Mouse (Mus musculus): Measurements from ENCODE around the gene Olfr1427. TPM values are rescaled to one million over a fixed set of nuclear protein-coding genes. Genes with fewer than 3 reads are reported as not detected.
A peak's percentile ranks its signal among the peaks of the same experiment; 100 is the strongest.
"Not testable (repeated sequence)": the region's sequence is repeated elsewhere in the genome, so short reads cannot be mapped to it uniquely, and the experiment has no call there.

The Olfr1427 gene
- not detected in 2 replicates for total RNA-seq (2015)
- total RNA-seq (2017): not detected in 2 replicates

GRCm38 (mm10) chr19:12103234-12103633 is at the start of gene Olfr1427:
Olfr1427 (minus strand) TSS chr19:12103334.
- no peak for ATAC-seq (replicated peaks; ENCODE audit: poor library complexity)

- ATAC-seq (replicated peaks; ENCODE audit: poor library complexity): no peak
Observed at GRCm38 (mm10) chr19:12145452-12145851, 42.3 kb upstream of the Olfr1427 start.

GRCm38 (mm10) chr19:12143356-12143755 is 40.2 kb upstream of the Olfr1427 start:
- ATAC-seq (replicated peaks; ENCODE audit: poor library complexity): no peak

- peak; percentile 83 for ATAC-seq (replicated peaks; ENCODE audit: poor library complexity)
Observed at GRCm38 (mm10) chr19:12134289-12134688, 31.2 kb upstream of the Olfr1427 start.

GRCm38 (mm10) chr19:12123103-12123502 is 20.0 kb upstream of the Olfr1427 start, which contains the start of gene Olfr76:
Olfr76 (minus strand) TSS chr19:12123203.
- ATAC-seq (replicated peaks; ENCODE audit: poor library complexity): no peak

- ATAC-seq (replicated peaks; ENCODE audit: poor library complexity): no peak
Observed at GRCm38 (mm10) chr19:12116464-12116863, 13.3 kb upstream of the Olfr1427 start.

GRCm38 (mm10) chr19:12115797-12116196 is 12.7 kb upstream of the Olfr1427 start, which contains the start of gene Olfr1428:
Olfr1428 (minus strand) TSS chr19:12115897.
- no peak for ATAC-seq (replicated peaks; ENCODE audit: poor library complexity)

GRCm38 (mm10) chr19:12113807-12114206 is 10.7 kb upstream of the Olfr1427 start:
- no peak for ATAC-seq (replicated peaks; ENCODE audit: poor library complexity)

- no peak for ATAC-seq (replicated peaks; ENCODE audit: poor library complexity)
Observed at GRCm38 (mm10) chr19:12104541-12104940, 1.4 kb upstream of the Olfr1427 start.

GRCm38 (mm10) chr19:12091913-12092312 is 11.2 kb downstream of the Olfr1427 start, which contains the start of gene Olfr1426:
Olfr1426 (minus strand) TSS chr19:12092013.
- ATAC-seq (replicated peaks; ENCODE audit: poor library complexity): no peak

GRCm38 (mm10) chr19:12077631-12078030 is 25.5 kb downstream of the Olfr1427 start, which contains the start of gene Olfr1425:
Olfr1425 (minus strand) TSS chr19:12077731.
- ATAC-seq (replicated peaks; ENCODE audit: poor library complexity): not testable (repeated sequence)

- ATAC-seq (replicated peaks; ENCODE audit: poor library complexity): not testable (repeated sequence)
Observed at GRCm38 (mm10) chr19:12069546-12069945, 33.6 kb downstream of the Olfr1427 start.

- not testable (repeated sequence) for ATAC-seq (replicated peaks; ENCODE audit: poor library complexity)
Observed at GRCm38 (mm10) chr19:12067806-12068205, 35.3 kb downstream of the Olfr1427 start.

- not testable (repeated sequence) for ATAC-seq (replicated peaks; ENCODE audit: poor library complexity)
Observed at GRCm38 (mm10) chr19:12062582-12062981, 40.6 kb downstream of the Olfr1427 start, which contains the start of gene Olfr1424. Olfr1424 (minus strand) TSS chr19:12062682.

Other genes with a start within 250 kb of the Olfr1427 start
- gene Olfr1418, start 242.3 kb downstream of the Olfr1427 start, total RNA-seq (2015): not detected in 2 replicates
- gene Olfr1418, start 242.3 kb downstream of the Olfr1427 start, total RNA-seq (2017): not detected in 2 replicates
- not detected in 2 replicates for gene Olfr1419, start 228.2 kb downstream of the Olfr1427 start, total RNA-seq (2015)
- gene Olfr1419, start 228.2 kb downstream of the Olfr1427 start, total RNA-seq (2017): not detected in 2 replicates
- not detected in 2 replicates for gene Olfr1420, start 216.8 kb downstream of the Olfr1427 start, total RNA-seq (2015)
- not detected in 2 replicates for gene Olfr1420, start 216.8 kb downstream of the Olfr1427 start, total RNA-seq (2017)
- 40.1 and 41.7 TPM in 2 replicates for gene Patl1, start 190.9 kb downstream of the Olfr1427 start, total RNA-seq (2015)
- 11.6 and 12.0 TPM in 2 replicates for gene Patl1, start 190.9 kb downstream of the Olfr1427 start, total RNA-seq (2017)
- gene Osbp, start 137.4 kb downstream of the Olfr1427 start, total RNA-seq (2015): 35.3 and 40.5 TPM in 2 replicates
- gene Osbp, start 137.4 kb downstream of the Olfr1427 start, total RNA-seq (2017): 42.1 and 50.8 TPM in 2 replicates
- gene Olfr1423, start 62.0 kb downstream of the Olfr1427 start, total RNA-seq (2015): 0.07 TPM in 1 of 2 replicates, not detected in the other
- not detected in 2 replicates for gene Olfr1423, start 62.0 kb downstream of the Olfr1427 start, total RNA-seq (2017)
- gene Olfr1424, start 40.7 kb downstream of the Olfr1427 start, total RNA-seq (2015): not detected in 2 replicates
- not detected in 2 replicates for gene Olfr1424, start 40.7 kb downstream of the Olfr1427 start, total RNA-seq (2017)
- not detected in 2 replicates for gene Olfr1425, start 25.6 kb downstream of the Olfr1427 start, total RNA-seq (2015)
- not detected in 2 replicates for gene Olfr1425, start 25.6 kb downstream of the Olfr1427 start, total RNA-seq (2017)
- gene Olfr1426, start 11.3 kb downstream of the Olfr1427 start, total RNA-seq (2015): not detected in 2 replicates
- not detected in 2 replicates for gene Olfr1426, start 11.3 kb downstream of the Olfr1427 start, total RNA-seq (2017)
- not detected in 2 replicates for gene Olfr1428, start 12.6 kb upstream of the Olfr1427 start, total RNA-seq (2015)
- not detected in 2 replicates for gene Olfr1428, start 12.6 kb upstream of the Olfr1427 start, total RNA-seq (2017)
- not detected in 2 replicates for gene Olfr76, start 19.9 kb upstream of the Olfr1427 start, total RNA-seq (2015)
- not detected in 2 replicates for gene Olfr76, start 19.9 kb upstream of the Olfr1427 start, total RNA-seq (2017)
- gene Olfr1555-ps1, start 66.8 kb upstream of the Olfr1427 start, total RNA-seq (2015): not detected in 2 replicates
- not detected in 2 replicates for gene Olfr1555-ps1, start 66.8 kb upstream of the Olfr1427 start, total RNA-seq (2017)
- gene Olfr1431, start 97.3 kb upstream of the Olfr1427 start, total RNA-seq (2015): not detected in 2 replicates
- gene Olfr1431, start 97.3 kb upstream of the Olfr1427 start, total RNA-seq (2017): not detected in 2 replicates
- gene Olfr1432, start 129.3 kb upstream of the Olfr1427 start, total RNA-seq (2015): not detected in 2 replicates
- not detected in 2 replicates for gene Olfr1432, start 129.3 kb upstream of the Olfr1427 start, total RNA-seq (2017)
- gene Olfr262, start 138.3 kb upstream of the Olfr1427 start, total RNA-seq (2015): not detected in 2 replicates
- not detected in 2 replicates for gene Olfr262, start 138.3 kb upstream of the Olfr1427 start, total RNA-seq (2017)
- not detected in 2 replicates for gene Olfr235, start 157.7 kb upstream of the Olfr1427 start, total RNA-seq (2015)
- not detected in 2 replicates for gene Olfr235, start 157.7 kb upstream of the Olfr1427 start, total RNA-seq (2017)
- not detected in 2 replicates for gene Olfr1434, start 176.5 kb upstream of the Olfr1427 start, total RNA-seq (2015)
- not detected in 2 replicates for gene Olfr1434, start 176.5 kb upstream of the Olfr1427 start, total RNA-seq (2017)
- not detected in 2 replicates for gene Olfr1436, start 195.8 kb upstream of the Olfr1427 start, total RNA-seq (2015)
- not detected in 2 replicates for gene Olfr1436, start 195.8 kb upstream of the Olfr1427 start, total RNA-seq (2017)
- not detected in 2 replicates for gene Olfr1437, start 221.8 kb upstream of the Olfr1427 start, total RNA-seq (2015)
- gene Olfr1437, start 221.8 kb upstream of the Olfr1427 start, total RNA-seq (2017): not detected in 2 replicates
- not detected in 2 replicates for gene Olfr1438-ps1, start 232.6 kb upstream of the Olfr1427 start, total RNA-seq (2015)
- gene Olfr1438-ps1, start 232.6 kb upstream of the Olfr1427 start, total RNA-seq (2017): not detected in 2 replicates

Measured in megakaryocyte progenitor cell, adult 5-6 weeks (primary cell).